Mouse (Mus musculus) small intestine, adult 2 months (tissue): ENCODE measurements around the gene Gm12185. TPM values are rescaled to one million over a fixed set of nuclear protein-coding genes. Genes with fewer than 3 reads are reported as not detected.
"Not testable (repeated sequence)": the region's sequence is repeated elsewhere in the genome, so short reads cannot be mapped to it uniquely, and the experiment has no call there.

ENCODE experiments used
- H3K27ac ChIP-seq: fragments of 200-500 bp; 2 replicates; pipeline ENCODE4 v1.5.1; 2012; ENCODE audit warnings: low read depth, low read length, control low read depth, inconsistent platforms; ENCODE audit not compliant: insufficient read depth
- H3K27me3 ChIP-seq: fragments of 200-500 bp; 2 replicates; pipeline ENCODE4 v1.6.1; 2012; ENCODE audit warnings: mild to moderate bottlenecking, moderate library complexity, low read length, inconsistent platforms; ENCODE audit not compliant: control insufficient read depth, insufficient read depth
- H3K36me3 ChIP-seq: fragments of 200-500 bp; 2 replicates; pipeline ENCODE4 v1.6.1; 2012; ENCODE audit warnings: mild to moderate bottlenecking, low read length, control low read depth, inconsistent platforms; ENCODE audit not compliant: control insufficient read depth, insufficient read depth
- H3K4me1 ChIP-seq: fragments of 200-500 bp; 2 replicates; pipeline ENCODE4 v1.6.1; 2012; ENCODE audit warnings: low read length, inconsistent platforms, mixed read lengths; ENCODE audit not compliant: control insufficient read depth, insufficient read depth, insufficient read length
- H3K4me3 ChIP-seq: fragments of 200-500 bp; 2 replicates; pipeline ENCODE4 v1.5.1; 2012; ENCODE audit warnings: low read depth, mild to moderate bottlenecking, control low read depth, inconsistent platforms, low read length, moderate library complexity
- CTCF ChIP-seq: fragments of 200-500 bp; IDR thresholded peaks from 2 replicates; pipeline ENCODE4 v1.5.1; 2012; ENCODE audit warnings: low read depth, mild to moderate bottlenecking, control low read depth, inconsistent platforms, low read length, moderate library complexity, mixed read lengths; ENCODE audit not compliant: insufficient replicate concordance, insufficient read length; ENCODE audit errors: extremely low read depth
- POLR2A ChIP-seq: fragments of 200-500 bp; IDR thresholded peaks from 2 replicates; pipeline ENCODE4 v1.6.1; 2012; ENCODE audit warnings: low read depth, mild to moderate bottlenecking, control low read depth, inconsistent platforms, low read length, moderate library complexity
- whole genome bisulfite sequencing: fragments of 180-500 bp; shearing (Covaris S2); methylation state at CpG from one replicate; pipeline ENCODE4 v1.1.7; 2018; 5-methylcytosine and 5-hydroxymethylcytosine counted together
- polyA plus RNA-seq: library from polyadenylated mRNA; depleted of rRNA; stranded (reverse); fragments of >200 nt; gene quantifications from 2 replicates; pipeline ENCODE4 v1.2.3, GENCODE M21; 2012

Gm12185 gene
- polyA plus RNA-seq, 1 experiment, result 0.13 TPM

DNA sequence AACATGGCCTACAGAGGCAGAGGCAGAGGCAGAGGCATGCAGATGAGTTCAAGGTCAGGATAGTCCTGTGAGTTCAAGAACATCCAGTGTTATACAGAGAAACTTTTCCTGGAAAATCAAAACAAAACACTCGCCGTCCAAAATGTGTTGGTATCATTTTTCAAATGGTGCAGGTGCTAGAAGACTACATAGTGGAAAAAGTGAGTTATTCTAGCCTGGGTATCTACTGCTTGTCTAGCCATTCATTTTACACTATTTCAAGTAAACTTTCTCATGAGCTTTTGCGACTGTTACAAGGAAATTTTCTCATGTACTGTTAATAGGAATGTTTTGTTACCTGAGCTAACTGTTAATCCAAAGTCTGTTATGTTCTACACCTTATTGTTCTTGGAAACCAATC, 73.6 kb downstream of the Gm12185 start:
- Histone ChIP-seq H3K4me3 (no peak overlapping the region), H3K27ac (no peak overlapping the region), H3K27me3 (no peaks in the 10 kb centered on the region), H3K4me1 (peaks cover 8% of the 10 kb centered on the region; the same call in 1 of the 2 replicates), H3K36me3 (no peaks in the 10 kb centered on the region)
- TF ChIP-seq POLR2A (no peak), CTCF (no peak)
- whole genome bisulfite sequencing, result 71% methylated on average over 3 of the region's 3 CpGs

- Histone ChIP-seq H3K36me3 (no peaks in the 10 kb centered on the region), H3K27me3 (no peaks in the 10 kb centered on the region), H3K4me3 (no peak overlapping the region), H3K27ac (no peak overlapping the region), H3K4me1 (peaks cover 2% of the 10 kb centered on the region; the same call in 1 of the 2 replicates)
- TF ChIP-seq CTCF, result no peak
- TF ChIP-seq POLR2A, result no peak
- 92% methylated on average over 1 of the region's 1 CpGs for WGBS
Observed at GRCm38 (mm10) chr11:48913611-48914010, 78.4 kb downstream of the Gm12185 start.

GRCm38 (mm10) chr11:48908459-48908858, 83.6 kb downstream of the Gm12185 start:
- H3K27me3 ChIP-seq, result no peaks in the 10 kb centered on the region
- no peak overlapping the region for H3K27ac ChIP-seq
- 39% methylated on average over 1 of the region's 1 CpGs for WGBS
- peaks cover 2% of the 10 kb centered on the region; the same call in 1 of the 2 replicates for H3K4me1 ChIP-seq
- H3K4me3 ChIP-seq, result no peak overlapping the region
- H3K36me3 ChIP-seq, result no peaks in the 10 kb centered on the region
- TF ChIP-seq CTCF, result no peak
- TF ChIP-seq POLR2A, result no peak

DNA sequence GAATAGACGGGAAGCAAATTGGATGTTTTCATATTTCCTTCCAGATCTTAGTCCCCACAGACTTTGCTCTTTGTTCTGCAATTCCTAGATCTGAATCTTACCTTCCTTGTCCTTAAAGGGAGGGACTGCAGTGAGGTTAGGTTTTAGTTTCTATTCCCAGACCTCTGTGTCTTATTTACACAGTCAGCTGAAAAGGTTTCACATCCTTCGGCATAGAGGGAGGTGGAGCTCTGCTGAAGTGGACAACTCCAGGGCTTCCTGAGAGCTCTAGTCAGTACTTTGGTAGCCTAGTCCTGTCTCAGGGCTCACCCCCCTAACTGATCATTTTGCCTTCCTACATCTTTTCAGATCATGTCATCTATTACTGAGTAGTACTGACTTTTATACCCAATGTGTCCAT, 90.0 kb downstream of the Gm12185 start, which contains the start of gene Gm5431:
Gm5431 (minus strand) TSS at position 194 of the 400 bp plus-strand sequence.
- peak within 1 kb of the TSS; percentile 32; the same call in 1 of the 2 replicates for H3K4me3 ChIP-seq
- TF ChIP-seq POLR2A (no peak), CTCF (no peak)
- H3K27me3 ChIP-seq, result no peaks in the 10 kb centered on the region
- H3K4me1 ChIP-seq, result peaks cover 16% of the 10 kb centered on the region
- 6% methylated on average over 2 of the region's 2 CpGs for WGBS
- peak within 1 kb of the TSS; percentile 93 for H3K27ac ChIP-seq
- H3K36me3 ChIP-seq, result no peaks in the 10 kb centered on the region; the same call in 1 of the 2 replicates

GRCm38 (mm10) chr11:48901567-48901930, 90.5 kb downstream of the Gm12185 start:
- H3K4me3 ChIP-seq, result peak overlapping the region; percentile 32; the same call in 1 of the 2 replicates
- H3K27ac ChIP-seq, result peak overlapping the region; percentile 93

GRCm38 (mm10) chr11:48900654-48901566, 91.1 kb downstream of the Gm12185 start:
- peaks cover 16% of the 10 kb centered on the region for H3K4me1 ChIP-seq
- H3K27ac ChIP-seq, result peak overlapping the region; percentile 93
- WGBS, result 80% methylated on average over 6 of the region's 6 CpGs
- not testable (repeated sequence) for H3K36me3 ChIP-seq, H3K27me3 ChIP-seq
- H3K4me3 ChIP-seq, result peak overlapping the region; percentile 38; the same call in 1 of the 2 replicates

More at GRCm38 (mm10) chr11:48901567-48901930, 90.5 kb downstream of the Gm12185 start:
- 47% methylated on average over 1 of the region's 1 CpGs for WGBS
- H3K27me3 ChIP-seq, H3K36me3 ChIP-seq: not testable (repeated sequence)
- H3K4me1 ChIP-seq, result peaks cover 16% of the 10 kb centered on the region

DNA sequence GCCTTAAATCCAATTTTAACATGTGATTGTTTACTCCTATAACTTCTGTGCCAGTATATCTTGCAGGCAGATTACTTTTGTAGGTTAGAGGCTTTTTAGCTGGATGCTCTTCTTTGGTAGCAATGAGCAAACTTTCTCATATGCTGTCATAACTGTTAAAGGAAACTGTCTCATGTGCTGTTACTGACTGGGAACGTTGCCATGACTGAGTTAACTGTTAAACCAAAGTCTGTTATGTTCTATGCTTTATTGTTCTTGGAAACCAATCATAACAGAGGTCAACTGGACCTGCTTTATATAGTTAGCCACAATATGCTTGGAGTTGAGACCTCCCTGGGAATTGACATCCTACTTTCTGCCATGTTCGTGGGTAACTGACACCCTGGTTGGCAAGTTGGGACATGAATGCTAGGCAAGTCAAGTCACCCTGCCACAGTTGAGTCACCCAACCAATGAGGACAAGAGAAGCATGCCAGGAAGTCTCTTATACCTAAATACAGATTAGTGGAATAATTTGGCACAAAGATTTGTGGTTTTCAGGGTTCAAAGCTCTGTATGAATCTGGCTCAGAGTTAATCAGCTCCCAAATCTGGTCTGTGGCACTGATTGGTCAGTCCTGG, 93.1 kb downstream of the Gm12185 start:
- Histone ChIP-seq H3K36me3 (peaks cover 3% of the 10 kb centered on the region; the same call in 1 of the 2 replicates), H3K4me1 (peaks cover 16% of the 10 kb centered on the region), H3K27me3 (no peaks in the 10 kb centered on the region), H3K4me3 (no peak overlapping the region), H3K27ac (peak overlapping the region; percentile 84)
- WGBS, result 15% methylated on average over 2 of the region's 2 CpGs
- no peak for TF ChIP-seq CTCF
- no peak for TF ChIP-seq POLR2A
